Mouse (Mus musculus) G1E (cell line): ENCODE data around the gene Slc9a9. TPM values are rescaled to one million over a fixed set of nuclear protein-coding genes. Genes with fewer than 3 reads are reported as not detected.

Source experiments
- ATAC-seq: 2 replicates; pipeline ENCODE4 v1.8.0; 2016; ENCODE audit warnings: mild to moderate bottlenecking; ENCODE audit not compliant: insufficient number of reproducible peaks, poor library complexity, low FRiP score, severe bottlenecking; ENCODE audit errors: extremely low read depth
- DNase-seq: peaks from one replicate; pipeline ENCODE4 v3.0.0; 2012; ENCODE audit warnings: low spot score
- H3K27me3 ChIP-seq: 2 replicates; pipeline ENCODE4 v1.6.1; 2012; ENCODE audit warnings: mild to moderate bottlenecking, low read length, inconsistent platforms; ENCODE audit not compliant: insufficient read depth
- H3K36me3 ChIP-seq: replicated peaks from 2 replicates; pipeline ENCODE3; 2012; ENCODE audit warnings: mild to moderate bottlenecking, inconsistent platforms
- H3K4me1 ChIP-seq: 2 replicates; pipeline ENCODE4 v1.6.1; 2012; ENCODE audit warnings: low read depth, low read length, inconsistent platforms, mixed read lengths; ENCODE audit not compliant: insufficient read depth
- H3K4me3 ChIP-seq: 2 replicates; pipeline ENCODE4 v1.5.1; 2012; ENCODE audit warnings: low read depth, mild to moderate bottlenecking, inconsistent platforms, low read length, moderate library complexity, mixed read lengths
- H3K9me3 ChIP-seq: replicated peaks from 2 replicates; pipeline ENCODE4 v1.6.1; 2012; ENCODE audit warnings: inconsistent platforms
- CTCF ChIP-seq: IDR thresholded peaks from 2 replicates; pipeline ENCODE4 v1.5.1; 2012; ENCODE audit warnings: low read depth, low read length, inconsistent platforms, mixed read lengths
- GATA1 ChIP-seq: IDR thresholded peaks from 2 replicates; pipeline ENCODE4 v1.6.1; 2012; ENCODE audit warnings: borderline replicate concordance, low read length, inconsistent platforms, mixed read lengths
- GATA2 ChIP-seq: IDR thresholded peaks from 2 replicates; pipeline ENCODE4 v1.6.1; 2012; ENCODE audit warnings: low read depth, low read length, inconsistent platforms, borderline replicate concordance
- POLR2AphosphoS5 ChIP-seq: IDR thresholded peaks from 2 replicates; pipeline ENCODE4 v1.6.1; 2012; ENCODE audit warnings: low read depth, low read length, inconsistent platforms; ENCODE audit not compliant: insufficient replicate concordance
- TAL1 ChIP-seq: conservative IDR thresholded peaks from 2 replicates; pipeline ENCODE4 v1.6.1; 2012; ENCODE audit warnings: low read depth, low read length, inconsistent platforms, mixed read lengths
- polyA plus RNA-seq: library from polyadenylated mRNA; stranded (reverse); fragments of >175 nt; gene quantifications from 2 replicates; pipeline ENCODE4 v1.2.3, GENCODE M21; 2012
- total RNA-seq, 2 experiments: library from RNA; stranded (forward) in 1 of 2; stranded (reverse) in 1 of 2; fragments of 200-1000 nt in 1 of 2; fragments of >200 nt in 1 of 2; fragmentation: Nextera tagmentation in 1 of 2; gene quantifications; 2 replicates each; pipeline ENCODE4 v1.2.3; 2014 to 2017

The Slc9a9 gene
- total and polyA plus RNA-seq, 3 experiments, result 0.11 TPM; not detected in 2

- ATAC-seq, result no peak
These were observed 63.0 kb downstream of the Slc9a9 start for GRCm38 (mm10) chr9:94732599-94733287.

GRCm38 (mm10) chr9:94734320-94734719 is 64.6 kb downstream of the Slc9a9 start:
- Histone ChIP-seq H3K36me3 (no peaks in the 10 kb centered on the region), H3K9me3 (peaks cover 26% of the 10 kb centered on the region)
- ATAC-seq, result no peak

More at GRCm38 (mm10) chr9:94732599-94733287, 63.0 kb downstream of the Slc9a9 start:
- Histone ChIP-seq H3K27me3 (no peaks in the 10 kb centered on the region), H3K9me3 (peaks cover 28% of the 10 kb centered on the region), H3K4me1 (no peaks in the 10 kb centered on the region), H3K36me3 (no peaks in the 10 kb centered on the region), H3K4me3 (no peak overlapping the region)
- TF ChIP-seq POLR2AphosphoS5 (no peak), CTCF (no peak), GATA1 (no peak), TAL1 (no peak), GATA2 (no peak)
- no peak for DNase-seq

GRCm38 (mm10) chr9:94737226-94737625 is 67.5 kb downstream of the Slc9a9 start:
- no peak for TF ChIP-seq POLR2AphosphoS5
- TF ChIP-seq GATA1, result no peak
- no peak for TF ChIP-seq GATA2
- TF ChIP-seq CTCF, result no peak
- TF ChIP-seq TAL1, result no peak
- no peaks in the 10 kb centered on the region for H3K36me3 ChIP-seq
- H3K9me3 ChIP-seq, result peaks cover 17% of the 10 kb centered on the region
- ATAC-seq, result no peak
- H3K4me3 ChIP-seq, result no peak overlapping the region
- no peaks in the 10 kb centered on the region for H3K27me3 ChIP-seq
- DNase-seq, result no peak
- H3K4me1 ChIP-seq, result no peaks in the 10 kb centered on the region

More at GRCm38 (mm10) chr9:94734320-94734719, 64.6 kb downstream of the Slc9a9 start:
- Histone ChIP-seq H3K4me3 (no peak overlapping the region), H3K27me3 (no peaks in the 10 kb centered on the region), H3K4me1 (no peaks in the 10 kb centered on the region)
- TF ChIP-seq TAL1 (no peak), GATA2 (no peak), GATA1 (no peak), POLR2AphosphoS5 (no peak), CTCF (no peak)
- no peak for DNase-seq

- DNase-seq (no peak), ATAC-seq (no peak)
- Histone ChIP-seq H3K4me3 (no peak overlapping the region), H3K36me3 (no peaks in the 10 kb centered on the region), H3K9me3 (0 out of 2 replicates have a peak, but pooled peaks cover 10% of the 10 kb centered on the region), H3K4me1 (no peaks in the 10 kb centered on the region), H3K27me3 (no peaks in the 10 kb centered on the region)
- TF ChIP-seq GATA1 (no peak), CTCF (no peak; the same call in 1 of the 2 replicates), TAL1 (no peak), POLR2AphosphoS5 (no peak), GATA2 (no peak)
These were observed 69.1 kb downstream of the Slc9a9 start for GRCm38 (mm10) chr9:94738555-94739427.

GRCm38 (mm10) chr9:94740841-94741240 is 71.1 kb downstream of the Slc9a9 start:
- DNase-seq, result no peak
- Histone ChIP-seq H3K4me3 (no peak overlapping the region), H3K27me3 (no peaks in the 10 kb centered on the region), H3K9me3 (peaks cover 13% of the 10 kb centered on the region; the same call in 1 of the 2 replicates), H3K4me1 (no peaks in the 10 kb centered on the region), H3K36me3 (no peaks in the 10 kb centered on the region)
- TF ChIP-seq GATA2 (no peak), CTCF (no peak), TAL1 (no peak), GATA1 (no peak), POLR2AphosphoS5 (no peak)
- ATAC-seq, result no peak

GRCm38 (mm10) chr9:94743291-94743690 is 73.6 kb downstream of the Slc9a9 start:
- no peak for TF ChIP-seq GATA2
- no peak for TF ChIP-seq CTCF
- no peak for TF ChIP-seq POLR2AphosphoS5
- no peak for TF ChIP-seq TAL1
- TF ChIP-seq GATA1, result no peak
- Histone ChIP-seq H3K9me3 (peaks cover 9% of the 10 kb centered on the region; the same call in 1 of the 2 replicates), H3K27me3 (no peaks in the 10 kb centered on the region), H3K4me3 (no peak overlapping the region), H3K4me1 (no peaks in the 10 kb centered on the region), H3K36me3 (no peaks in the 10 kb centered on the region)
- DNase-seq (no peak), ATAC-seq (no peak)
